Mouse (Mus musculus): ENCODE results near the gene Ntrk3. TPM values are rescaled to one million over a fixed set of nuclear protein-coding genes. Genes with fewer than 3 reads are reported as not detected.

Gene Ntrk3
- polyA plus RNA-seq, 1 experiment from 2014 or later: 3.5 TPM

DNA sequence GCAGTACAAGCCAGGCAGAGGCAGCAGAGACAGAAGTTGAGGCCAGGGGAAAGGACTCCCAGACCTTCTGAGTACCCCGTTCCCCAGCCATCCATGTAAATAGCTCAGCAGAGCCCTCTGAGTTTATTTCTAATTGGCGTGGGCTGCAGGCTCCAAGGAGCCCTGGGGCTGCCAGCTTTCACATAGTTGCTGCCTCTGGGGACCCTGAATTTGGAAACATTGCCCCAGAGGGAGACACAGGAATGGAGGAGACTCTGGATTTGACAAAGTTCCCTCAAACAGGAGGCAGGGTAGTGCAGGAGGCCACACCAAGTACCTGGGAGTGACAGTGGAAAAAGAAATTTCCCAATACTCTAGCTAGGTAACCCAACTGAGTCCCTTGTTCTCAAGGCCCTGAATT is 166.6 kb downstream of the Ntrk3 start:
- ATAC-seq (ENCODE audit: insufficient read depth, low FRiP score): no peak
- no peaks in the 10 kb centered on the region for H3K36me3 ChIP-seq (ENCODE audit: control insufficient read depth, insufficient read depth, low read length)
- no peaks in the 10 kb centered on the region for H3K9me3 ChIP-seq (replicated peaks; ENCODE audit: control insufficient read depth, low read length)
- H3K4me2 ChIP-seq (ENCODE audit: low read depth, low read length): no peak overlapping the region
- H3K4me3 ChIP-seq (replicated peaks; ENCODE audit: low read length): no peak overlapping the region
- H3K4me1 ChIP-seq (ENCODE audit: control insufficient read depth, insufficient read depth, low read length): peaks cover 6% of the 10 kb centered on the region; the same call in 1 of the 2 replicates
- WGBS: 71% methylated on average over 2 of the region's 2 CpGs
- no peak overlapping the region for H3K27ac ChIP-seq (ENCODE audit: low read length)
- H3K9ac ChIP-seq (ENCODE audit: low read length): no peak overlapping the region
- H3K27me3 ChIP-seq (ENCODE audit: control insufficient read depth, insufficient read depth, low read length): peaks cover 10% of the 10 kb centered on the region

DNA sequence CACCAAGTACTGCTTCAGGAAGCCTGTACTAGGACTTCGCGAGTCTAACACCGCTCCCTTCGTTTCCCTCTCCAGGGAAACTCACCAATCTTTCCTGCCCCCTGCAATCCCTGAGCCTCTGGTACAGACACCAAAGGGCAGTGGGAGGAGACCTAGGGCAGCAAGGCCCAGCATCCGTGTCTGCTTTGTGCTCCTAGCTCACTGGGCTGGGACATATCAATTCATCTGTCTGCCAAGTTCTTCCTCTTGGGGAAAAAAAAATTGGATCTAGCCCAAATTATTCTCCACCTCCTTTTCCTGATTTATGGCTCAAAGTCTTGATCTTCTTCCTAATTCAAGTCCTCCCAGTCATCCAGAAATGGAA is 168.6 kb downstream of the Ntrk3 start:
- no peak overlapping the region for H3K27ac ChIP-seq (ENCODE audit: low read length)
- H3K4me3 ChIP-seq (replicated peaks; ENCODE audit: low read length): peak overlapping the region; percentile 19; the same call in 1 of the 2 replicates
- H3K9me3 ChIP-seq (replicated peaks; ENCODE audit: control insufficient read depth, low read length): no peaks in the 10 kb centered on the region
- 9% methylated on average over 5 of the region's 5 CpGs for WGBS
- H3K9ac ChIP-seq (ENCODE audit: low read length): peak overlapping the region; percentile 47; the same call in 1 of the 2 replicates
- 0 out of 2 replicates have a peak, but pooled peaks have one; percentile 45 for ATAC-seq (ENCODE audit: insufficient read depth, low FRiP score)
- H3K36me3 ChIP-seq (ENCODE audit: control insufficient read depth, insufficient read depth, low read length): no peaks in the 10 kb centered on the region
- peaks cover 6% of the 10 kb centered on the region; the same call in 1 of the 2 replicates for H3K4me1 ChIP-seq (ENCODE audit: control insufficient read depth, insufficient read depth, low read length)
- peak overlapping the region; percentile 42 for H3K4me2 ChIP-seq (ENCODE audit: low read depth, low read length)
- peaks cover 3% of the 10 kb centered on the region; the same call in 1 of the 2 replicates for H3K27me3 ChIP-seq (ENCODE audit: control insufficient read depth, insufficient read depth, low read length)

DNA sequence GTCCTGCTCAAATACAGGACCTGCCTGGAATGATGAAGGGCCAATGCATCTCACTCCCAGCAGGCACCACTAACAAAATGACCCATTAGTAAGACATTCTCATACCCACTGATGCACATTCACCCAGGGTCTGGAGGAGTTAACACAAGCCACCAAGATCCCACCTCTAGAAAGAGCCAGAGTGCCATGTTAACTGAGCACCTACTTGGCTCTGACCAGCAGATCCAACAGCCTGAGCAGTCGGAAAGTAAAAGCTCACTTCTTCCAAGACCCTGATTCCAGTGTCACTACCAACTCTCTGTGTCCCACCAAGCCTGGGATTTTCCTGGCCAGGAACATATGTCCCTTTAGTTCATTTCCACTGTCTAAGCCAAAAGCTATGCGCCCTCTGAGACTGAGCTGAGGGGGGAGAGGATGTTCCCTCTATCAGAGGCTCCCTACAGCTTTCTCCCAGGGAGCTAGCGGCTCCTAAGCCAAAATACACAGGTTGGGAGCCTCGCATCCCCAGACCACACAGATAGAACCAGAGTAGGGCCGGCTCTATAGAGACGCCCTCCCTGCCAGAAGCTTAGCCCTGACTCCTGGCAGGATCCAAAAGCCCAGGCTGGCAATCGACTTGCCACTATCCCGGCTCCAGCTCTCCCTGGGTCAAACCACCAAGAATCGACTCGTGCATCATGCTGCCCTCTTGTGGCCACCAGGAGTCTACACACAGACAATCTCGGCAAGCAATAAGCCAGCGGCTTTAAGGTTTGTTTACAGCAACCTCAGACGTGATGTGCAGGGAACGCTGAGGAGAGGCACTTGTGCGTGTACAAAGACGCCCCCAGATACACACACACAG is 169.2 kb downstream of the Ntrk3 start:
- ATAC-seq (ENCODE audit: insufficient read depth, low FRiP score): peak; percentile 42; the same call in 1 of the 2 replicates
- Histone ChIP-seq H3K9me3 (replicated peaks; ENCODE audit: control insufficient read depth, low read length) (no peaks in the 10 kb centered on the region), H3K27ac (ENCODE audit: low read length) (no peak overlapping the region), H3K27me3 (ENCODE audit: control insufficient read depth, insufficient read depth, low read length) (peaks cover 3% of the 10 kb centered on the region; the same call in 1 of the 2 replicates), H3K4me1 (ENCODE audit: control insufficient read depth, insufficient read depth, low read length) (peaks cover 6% of the 10 kb centered on the region; the same call in 1 of the 2 replicates), H3K9ac (ENCODE audit: low read length) (peak overlapping the region; percentile 47; the same call in 1 of the 2 replicates), H3K4me2 (ENCODE audit: low read depth, low read length) (peak overlapping the region; percentile 42), H3K4me3 (replicated peaks; ENCODE audit: low read length) (peak overlapping the region; percentile 19; the same call in 1 of the 2 replicates), H3K36me3 (ENCODE audit: control insufficient read depth, insufficient read depth, low read length) (no peaks in the 10 kb centered on the region)
- WGBS: 14% methylated on average over 16 of the region's 16 CpGs

DNA sequence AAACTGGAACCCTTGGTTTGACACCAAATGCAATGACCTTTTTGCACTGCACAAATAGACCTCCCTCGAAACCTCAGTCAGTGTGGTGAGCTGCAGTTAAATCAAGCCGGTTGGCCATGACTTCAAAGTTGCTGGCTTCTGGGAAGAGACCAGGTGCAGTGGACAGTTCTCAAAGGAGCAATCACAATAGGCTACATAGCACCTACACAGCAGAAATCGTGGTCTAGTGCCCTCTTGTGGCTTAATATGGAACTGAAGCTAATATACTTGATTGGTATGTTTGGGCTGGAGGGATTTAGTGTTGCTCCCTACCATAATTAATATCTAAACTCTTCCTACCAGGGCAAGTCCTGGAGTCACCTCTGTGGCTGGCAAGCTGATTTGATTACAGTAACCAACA is 171.2 kb downstream of the Ntrk3 start:
- H3K9ac ChIP-seq (ENCODE audit: low read length): no peak overlapping the region
- ATAC-seq (ENCODE audit: insufficient read depth, low FRiP score): no peak
- H3K4me3 ChIP-seq (replicated peaks; ENCODE audit: low read length): no peak overlapping the region
- 45% methylated on average over 3 of the region's 3 CpGs for WGBS
- no peaks in the 10 kb centered on the region for H3K36me3 ChIP-seq (ENCODE audit: control insufficient read depth, insufficient read depth, low read length)
- H3K4me2 ChIP-seq (ENCODE audit: low read depth, low read length): no peak overlapping the region
- no peaks in the 10 kb centered on the region for H3K9me3 ChIP-seq (replicated peaks; ENCODE audit: control insufficient read depth, low read length)
- peaks cover 6% of the 10 kb centered on the region; the same call in 1 of the 2 replicates for H3K4me1 ChIP-seq (ENCODE audit: control insufficient read depth, insufficient read depth, low read length)
- H3K27me3 ChIP-seq (ENCODE audit: control insufficient read depth, insufficient read depth, low read length): peaks cover 3% of the 10 kb centered on the region; the same call in 1 of the 2 replicates
- no peak overlapping the region for H3K27ac ChIP-seq (ENCODE audit: low read length)

DNA sequence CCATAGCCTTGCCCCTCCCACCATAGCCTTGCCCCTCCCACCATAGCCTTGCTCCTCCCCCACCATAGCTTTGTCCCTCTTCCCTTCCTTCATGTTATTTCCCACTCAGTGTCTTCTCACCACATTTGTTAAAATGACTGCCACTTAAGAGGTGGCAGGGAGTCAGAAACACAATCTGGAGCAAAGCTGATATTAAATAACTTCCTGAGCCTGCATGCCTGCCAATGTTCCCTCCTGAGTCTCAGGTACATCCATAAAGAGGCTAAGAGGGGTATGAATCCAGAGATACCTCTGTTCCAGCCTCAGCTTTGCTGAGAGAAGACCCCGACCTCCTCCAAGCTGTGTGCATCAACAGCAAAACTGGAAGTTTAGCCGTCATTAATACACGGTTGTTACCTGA is 172.4 kb downstream of the Ntrk3 start:
- Histone ChIP-seq H3K9ac (ENCODE audit: low read length) (no peak overlapping the region), H3K4me1 (ENCODE audit: control insufficient read depth, insufficient read depth, low read length) (peaks cover 6% of the 10 kb centered on the region; the same call in 1 of the 2 replicates), H3K27ac (ENCODE audit: low read length) (no peak overlapping the region), H3K4me3 (replicated peaks; ENCODE audit: low read length) (no peak overlapping the region), H3K4me2 (ENCODE audit: low read depth, low read length) (no peak overlapping the region), H3K9me3 (replicated peaks; ENCODE audit: control insufficient read depth, low read length) (no peaks in the 10 kb centered on the region), H3K36me3 (ENCODE audit: control insufficient read depth, insufficient read depth, low read length) (no peaks in the 10 kb centered on the region), H3K27me3 (ENCODE audit: control insufficient read depth, insufficient read depth, low read length) (peaks cover 3% of the 10 kb centered on the region; the same call in 1 of the 2 replicates)
- 93% methylated on average over 3 of the region's 3 CpGs for WGBS
- no peak for ATAC-seq (ENCODE audit: insufficient read depth, low FRiP score)

DNA sequence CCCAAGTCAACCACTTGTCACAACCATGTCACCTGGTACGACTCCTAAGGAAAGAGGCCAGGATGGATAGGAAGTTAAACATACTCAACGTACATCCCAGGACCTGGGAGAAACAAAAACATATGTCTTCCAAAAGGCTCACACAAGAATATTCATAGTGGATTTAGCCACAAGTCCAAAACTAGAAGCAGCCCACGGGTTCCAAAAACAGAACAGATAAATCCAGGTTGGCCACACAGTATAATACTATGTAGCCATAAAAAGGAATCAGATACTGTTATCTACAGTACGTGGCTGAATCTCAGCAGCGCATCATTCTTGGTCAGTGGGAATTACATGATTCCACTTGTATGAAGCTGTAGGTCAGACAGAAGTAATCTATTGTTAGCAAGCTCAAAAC is 179.3 kb downstream of the Ntrk3 start:
- no peaks in the 10 kb centered on the region for H3K9me3 ChIP-seq (replicated peaks; ENCODE audit: control insufficient read depth, low read length)
- H3K4me3 ChIP-seq (replicated peaks; ENCODE audit: low read length): no peak overlapping the region
- H3K4me2 ChIP-seq (ENCODE audit: low read depth, low read length): no peak overlapping the region
- ATAC-seq (ENCODE audit: insufficient read depth, low FRiP score): no peak
- H3K9ac ChIP-seq (ENCODE audit: low read length): no peak overlapping the region
- H3K4me1 ChIP-seq (ENCODE audit: control insufficient read depth, insufficient read depth, low read length): no peaks in the 10 kb centered on the region
- H3K36me3 ChIP-seq (ENCODE audit: control insufficient read depth, insufficient read depth, low read length): no peaks in the 10 kb centered on the region
- no peaks in the 10 kb centered on the region for H3K27me3 ChIP-seq (ENCODE audit: control insufficient read depth, insufficient read depth, low read length)
- H3K27ac ChIP-seq (ENCODE audit: low read length): no peak overlapping the region
- 83% methylated on average over 5 of the region's 5 CpGs for WGBS

DNA sequence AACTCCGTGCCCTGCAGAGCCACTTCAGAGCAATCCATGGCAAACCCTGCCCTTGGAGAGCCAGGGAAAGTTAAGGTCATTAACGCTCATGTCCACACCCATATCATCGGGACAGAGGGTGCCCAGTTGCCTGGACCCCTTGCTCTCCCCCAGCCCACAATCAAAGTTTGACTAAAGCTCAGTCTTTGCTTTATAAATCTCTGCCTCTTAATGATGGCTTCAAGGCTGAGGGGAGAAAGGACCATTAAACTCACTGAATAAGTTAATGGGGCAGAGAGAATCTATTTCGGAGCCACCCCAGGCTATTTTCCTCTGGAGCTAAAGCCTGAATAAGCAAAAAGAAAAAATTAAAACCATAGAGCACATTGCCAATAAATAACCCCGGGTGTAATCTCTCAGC is 182.3 kb downstream of the Ntrk3 start:
- no peak for ATAC-seq (ENCODE audit: insufficient read depth, low FRiP score)
- no peaks in the 10 kb centered on the region for H3K9me3 ChIP-seq (replicated peaks; ENCODE audit: control insufficient read depth, low read length)
- no peaks in the 10 kb centered on the region for H3K4me1 ChIP-seq (ENCODE audit: control insufficient read depth, insufficient read depth, low read length)
- H3K4me2 ChIP-seq (ENCODE audit: low read depth, low read length): no peak overlapping the region
- no peaks in the 10 kb centered on the region for H3K27me3 ChIP-seq (ENCODE audit: control insufficient read depth, insufficient read depth, low read length)
- no peaks in the 10 kb centered on the region for H3K36me3 ChIP-seq (ENCODE audit: control insufficient read depth, insufficient read depth, low read length)
- 82% methylated on average over 5 of the region's 5 CpGs for WGBS
- H3K4me3 ChIP-seq (replicated peaks; ENCODE audit: low read length): no peak overlapping the region
- no peak overlapping the region for H3K9ac ChIP-seq (ENCODE audit: low read length)
- no peak overlapping the region for H3K27ac ChIP-seq (ENCODE audit: low read length)

DNA sequence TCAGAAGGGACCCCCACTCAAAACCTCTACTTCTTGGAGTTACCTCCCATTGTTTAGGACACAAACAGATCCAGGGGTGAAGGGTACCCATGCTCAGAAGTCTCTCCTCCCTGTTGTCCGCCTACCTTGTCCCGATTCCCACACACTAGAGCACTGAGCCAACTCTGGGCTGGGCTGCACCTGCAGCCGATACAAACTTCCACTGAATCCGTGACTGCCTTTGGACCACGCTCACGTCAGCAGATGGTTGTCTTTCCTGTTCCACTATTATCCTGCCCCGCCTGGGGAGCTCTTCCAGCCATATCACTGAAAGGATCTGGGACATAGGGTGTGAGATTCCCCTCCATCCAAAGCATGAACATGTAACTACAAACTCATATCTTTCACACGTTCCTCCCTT is 188.4 kb downstream of the Ntrk3 start:
- WGBS: 83% methylated on average over 8 of the region's 8 CpGs
- no peaks in the 10 kb centered on the region for H3K27me3 ChIP-seq (ENCODE audit: control insufficient read depth, insufficient read depth, low read length)

DNA sequence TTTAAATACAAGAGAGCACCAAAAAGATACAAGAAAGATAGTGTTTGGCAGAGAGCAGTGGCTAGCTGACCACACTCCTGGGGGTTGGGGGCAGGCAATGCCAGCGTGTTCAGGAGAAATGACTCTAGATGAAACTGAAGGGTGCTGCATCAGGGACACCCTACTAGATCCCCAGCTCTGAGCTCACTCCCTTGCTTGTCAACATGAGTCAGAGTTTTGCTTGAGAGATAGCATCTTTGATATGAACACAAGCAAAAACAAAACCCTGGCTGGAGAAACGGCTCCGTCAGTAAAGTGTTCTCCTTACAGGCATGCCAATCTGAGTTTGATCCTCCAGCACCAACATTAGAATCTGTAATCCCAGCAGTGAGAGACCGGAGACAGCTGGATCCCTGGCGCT is 189.1 kb downstream of the Ntrk3 start:
- Histone ChIP-seq H3K4me2 (ENCODE audit: low read depth, low read length) (no peak overlapping the region), H3K9me3 (replicated peaks; ENCODE audit: control insufficient read depth, low read length) (no peaks in the 10 kb centered on the region), H3K27ac (ENCODE audit: low read length) (no peak overlapping the region), H3K9ac (ENCODE audit: low read length) (no peak overlapping the region), H3K4me1 (ENCODE audit: control insufficient read depth, insufficient read depth, low read length) (no peaks in the 10 kb centered on the region), H3K36me3 (ENCODE audit: control insufficient read depth, insufficient read depth, low read length) (no peaks in the 10 kb centered on the region), H3K27me3 (ENCODE audit: control insufficient read depth, insufficient read depth, low read length) (no peaks in the 10 kb centered on the region), H3K4me3 (replicated peaks; ENCODE audit: low read length) (no peak overlapping the region)
- WGBS: 86% methylated on average over 5 of the region's 5 CpGs
- ATAC-seq (ENCODE audit: insufficient read depth, low FRiP score): no peak

More for the DNA sequence above, 188.4 kb downstream of the Ntrk3 start:
- no peak for ATAC-seq (ENCODE audit: insufficient read depth, low FRiP score)
- H3K4me3 ChIP-seq (replicated peaks; ENCODE audit: low read length): no peak overlapping the region
- no peaks in the 10 kb centered on the region for H3K36me3 ChIP-seq (ENCODE audit: control insufficient read depth, insufficient read depth, low read length)
- H3K4me2 ChIP-seq (ENCODE audit: low read depth, low read length): no peak overlapping the region
- no peak overlapping the region for H3K27ac ChIP-seq (ENCODE audit: low read length)
- no peaks in the 10 kb centered on the region for H3K4me1 ChIP-seq (ENCODE audit: control insufficient read depth, insufficient read depth, low read length)
- no peak overlapping the region for H3K9ac ChIP-seq (ENCODE audit: low read length)
- H3K9me3 ChIP-seq (replicated peaks; ENCODE audit: control insufficient read depth, low read length): no peaks in the 10 kb centered on the region

Data from stomach, embryonic 16.5 days (tissue).